Mouse (Mus musculus) E14TG2a.4 (cell line): ENCODE results near the gene Lgmn.

Source experiments
- H3K27me3 ChIP-seq: 2 replicates; pipeline ENCODE4 v1.6.1; 2014; ENCODE audit warnings: low read length, control low read depth; ENCODE audit not compliant: insufficient read depth
- H3K36me3 ChIP-seq: 2 replicates; pipeline ENCODE4 v1.6.1; 2014; ENCODE audit warnings: low read length, control low read depth; ENCODE audit not compliant: insufficient read depth
- H3K4me1 ChIP-seq: replicated peaks from 2 replicates; pipeline ENCODE4 v1.6.1; 2014; ENCODE audit warnings: low read depth, low read length, control low read depth
- H3K4me3 ChIP-seq: replicated peaks from 2 replicates; pipeline ENCODE4 v1.5.1; 2014; ENCODE audit warnings: mild to moderate bottlenecking, low read length
- H3K9me3 ChIP-seq: 2 replicates; pipeline ENCODE4 v1.6.1; 2014; ENCODE audit warnings: low read length, control low read depth
- CTCF ChIP-seq: conservative IDR thresholded peaks from 2 replicates; pipeline ENCODE4 v1.5.1; 2014; ENCODE audit warnings: low read length
- NANOG ChIP-seq: IDR thresholded peaks from 2 replicates; pipeline ENCODE4 v1.6.1; 2014; ENCODE audit warnings: borderline replicate concordance, low read length, mixed read lengths
- POU5F1 ChIP-seq: IDR thresholded peaks from 2 replicates; pipeline ENCODE4 v1.6.1; 2014; ENCODE audit warnings: low read length, borderline replicate concordance

Lgmn gene

DNA sequence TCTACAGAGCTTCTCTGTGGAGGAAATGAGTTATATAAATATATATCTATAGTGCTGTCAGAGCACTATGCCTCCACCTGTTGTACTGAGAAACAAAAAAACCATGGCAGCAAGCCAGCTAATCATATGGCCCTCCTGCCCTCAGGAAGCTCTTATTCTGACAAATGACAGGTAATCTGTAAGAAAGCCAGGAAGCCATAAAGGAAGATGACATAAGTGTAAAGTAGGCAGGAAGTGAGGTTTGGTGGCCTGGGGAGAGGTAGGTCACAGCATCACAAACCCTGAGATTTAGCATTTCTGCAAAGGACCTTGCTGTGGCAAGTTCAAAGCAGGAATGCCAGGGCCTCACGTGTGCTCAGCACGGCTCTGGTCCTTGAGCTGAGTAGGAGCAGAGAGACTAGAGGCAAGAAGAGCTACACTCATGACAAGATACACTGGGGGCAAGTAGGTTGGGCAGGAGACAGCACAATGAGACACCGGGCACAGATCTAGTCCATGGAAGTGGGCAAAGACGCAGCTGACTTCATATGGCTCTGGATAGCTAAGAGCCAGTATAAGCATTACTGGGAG, 68.6 kb downstream of the Lgmn start:
- Histone ChIP-seq H3K9me3 (no peaks in the 10 kb centered on the region), H3K4me3 (no peak overlapping the region), H3K27me3 (peaks cover 15% of the 10 kb centered on the region), H3K4me1 (peaks cover 21% of the 10 kb centered on the region), H3K36me3 (no peaks in the 10 kb centered on the region)
- TF ChIP-seq NANOG (no peak), CTCF (no peak), POU5F1 (no peak)

- Histone ChIP-seq H3K36me3 (no peaks in the 10 kb centered on the region), H3K9me3 (no peaks in the 10 kb centered on the region), H3K27me3 (peaks cover 20% of the 10 kb centered on the region), H3K4me3 (peak overlapping the region; percentile 51), H3K4me1 (peaks cover 21% of the 10 kb centered on the region)
- TF ChIP-seq CTCF, result no peak
- no peak for TF ChIP-seq POU5F1
- no peak for TF ChIP-seq NANOG
Observed at GRCm38 (mm10) chr12:102369488-102370235, 70.0 kb downstream of the Lgmn start.

GRCm38 (mm10) chr12:102368556-102368955, 71.1 kb downstream of the Lgmn start:
- no peaks in the 10 kb centered on the region for H3K36me3 ChIP-seq
- H3K9me3 ChIP-seq, result no peaks in the 10 kb centered on the region
- TF ChIP-seq CTCF, result no peak
- no peak for TF ChIP-seq POU5F1
- no peak for TF ChIP-seq NANOG
- H3K27me3 ChIP-seq, result peaks cover 20% of the 10 kb centered on the region
- peak overlapping the region; percentile 51 for H3K4me3 ChIP-seq
- peaks cover 21% of the 10 kb centered on the region for H3K4me1 ChIP-seq

- TF ChIP-seq CTCF (no peak), POU5F1 (no peak), NANOG (no peak)
- Histone ChIP-seq H3K27me3 (peaks cover 20% of the 10 kb centered on the region), H3K36me3 (no peaks in the 10 kb centered on the region), H3K9me3 (no peaks in the 10 kb centered on the region), H3K4me3 (peak overlapping the region; percentile 51), H3K4me1 (peaks cover 21% of the 10 kb centered on the region)
Observed at GRCm38 (mm10) chr12:102368066-102368465, 71.5 kb downstream of the Lgmn start.

GRCm38 (mm10) chr12:102367075-102367474, 72.5 kb downstream of the Lgmn start:
- Histone ChIP-seq H3K9me3 (no peaks in the 10 kb centered on the region), H3K4me1 (peaks cover 21% of the 10 kb centered on the region)
- no peak for TF ChIP-seq NANOG
- no peak for TF ChIP-seq POU5F1

DNA sequence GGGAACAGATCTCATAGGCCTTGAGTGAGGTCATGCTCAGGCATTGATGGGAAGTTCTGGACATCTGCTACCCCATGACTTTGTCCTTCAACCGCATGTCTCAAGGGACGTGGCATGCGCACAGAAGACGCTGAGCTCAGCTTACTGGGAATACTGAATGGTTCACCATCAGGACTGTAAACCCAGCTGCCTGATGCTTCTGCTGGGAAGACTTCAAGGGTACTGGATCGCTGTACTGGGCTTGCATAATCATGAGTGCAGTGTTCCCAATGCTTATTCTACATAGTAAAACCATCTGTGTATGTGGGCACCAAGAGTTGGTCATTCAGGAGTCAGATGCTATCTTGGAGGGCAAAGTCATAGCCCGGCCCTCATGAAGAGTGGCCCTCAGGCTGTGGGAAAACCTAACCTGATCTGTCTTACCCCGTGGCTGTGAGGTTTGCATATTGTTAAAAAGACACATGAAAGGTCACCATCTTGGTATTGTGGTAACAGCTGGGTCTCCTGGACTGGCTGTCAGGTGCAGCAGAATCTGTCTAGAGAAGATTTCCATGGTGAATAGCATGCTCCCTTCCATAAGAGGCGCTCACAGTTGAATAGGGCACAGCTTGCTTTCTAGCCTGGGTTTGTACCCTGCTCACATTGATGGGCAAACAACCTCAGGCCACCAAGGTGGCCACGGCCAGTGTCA, 73.3 kb downstream of the Lgmn start:
- TF ChIP-seq CTCF (no peak), NANOG (no peak), POU5F1 (no peak)
- Histone ChIP-seq H3K4me3 (no peak overlapping the region), H3K27me3 (peaks cover 20% of the 10 kb centered on the region), H3K4me1 (peaks cover 21% of the 10 kb centered on the region), H3K36me3 (no peaks in the 10 kb centered on the region), H3K9me3 (no peaks in the 10 kb centered on the region)

More at GRCm38 (mm10) chr12:102367075-102367474, 72.5 kb downstream of the Lgmn start:
- Histone ChIP-seq H3K27me3 (peaks cover 20% of the 10 kb centered on the region), H3K36me3 (no peaks in the 10 kb centered on the region), H3K4me3 (no peak overlapping the region)

DNA sequence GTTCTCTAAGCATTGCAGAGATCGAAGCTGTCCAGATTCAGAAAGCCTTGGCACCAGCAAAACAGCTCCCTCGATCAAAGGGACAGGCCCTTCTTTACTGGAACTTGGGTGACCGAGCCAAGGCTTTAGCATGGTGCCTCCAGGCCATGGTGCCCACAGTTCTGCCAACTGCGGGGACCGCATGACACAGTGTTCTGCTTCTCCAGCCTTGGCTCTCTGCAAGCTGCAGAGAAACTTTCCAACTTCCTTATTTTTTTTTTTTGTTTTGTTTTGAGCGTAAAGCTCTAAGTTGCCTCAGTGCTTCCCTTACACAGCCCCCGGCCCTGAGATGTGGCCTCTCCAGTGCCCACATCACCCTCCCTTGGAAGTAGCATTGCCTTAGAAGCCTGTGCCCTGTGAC, 74.6 kb downstream of the Lgmn start:
- H3K4me3 ChIP-seq, result no peak overlapping the region
- no peaks in the 10 kb centered on the region for H3K36me3 ChIP-seq
- peaks cover 20% of the 10 kb centered on the region for H3K27me3 ChIP-seq
- TF ChIP-seq CTCF, result no peak
- no peak for TF ChIP-seq NANOG
- TF ChIP-seq POU5F1, result no peak
- H3K4me1 ChIP-seq, result peaks cover 21% of the 10 kb centered on the region
- H3K9me3 ChIP-seq, result no peaks in the 10 kb centered on the region

DNA sequence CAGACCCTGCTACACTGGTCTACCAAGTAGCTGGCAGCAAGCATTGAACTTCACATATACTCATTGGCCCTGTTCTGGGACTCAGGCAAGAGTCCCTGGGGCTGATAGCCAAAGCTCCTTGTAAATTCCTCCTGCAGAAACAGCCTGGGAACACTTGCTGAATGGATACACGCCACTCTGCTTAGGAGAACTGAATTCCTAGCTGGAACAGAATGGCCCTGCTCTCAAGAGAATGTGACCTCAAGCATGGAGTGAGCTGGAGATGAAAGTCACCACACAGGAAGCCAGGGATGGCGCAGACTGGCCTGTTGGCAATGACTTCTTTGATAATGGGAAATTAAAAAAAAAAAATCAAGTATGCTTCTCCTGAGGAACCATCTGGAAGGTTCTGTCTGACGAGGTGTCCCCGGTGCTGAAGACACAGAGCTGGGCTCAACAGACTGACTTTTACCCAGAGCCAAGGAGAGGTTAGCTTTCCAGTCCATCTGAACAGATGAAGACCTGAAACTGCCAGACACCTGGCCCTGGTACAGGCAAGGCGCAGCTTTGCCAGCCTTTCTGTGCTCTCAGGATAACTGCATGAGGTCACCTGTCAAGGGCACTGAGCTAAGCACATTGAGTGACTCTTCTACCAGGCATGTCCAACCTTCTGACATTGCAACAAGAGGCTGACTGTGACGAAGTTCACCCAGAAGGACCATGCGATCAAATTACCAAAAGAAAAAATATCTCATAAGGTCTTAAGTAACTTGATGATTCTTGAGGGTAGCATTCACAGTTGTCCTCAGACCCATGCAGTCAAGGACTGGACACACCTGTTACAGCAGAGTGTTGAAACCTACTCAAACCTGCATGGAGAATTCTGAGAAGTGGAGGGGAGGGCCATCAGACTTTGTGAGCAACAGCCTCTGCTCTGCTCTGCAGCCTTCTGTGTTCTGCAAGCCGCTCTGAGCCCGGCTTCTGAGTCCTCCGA, 78.1 kb downstream of the Lgmn start:
- Histone ChIP-seq H3K27me3 (peaks cover 5% of the 10 kb centered on the region; the same call in 1 of the 2 replicates), H3K4me3 (no peak overlapping the region), H3K9me3 (peaks cover 4% of the 10 kb centered on the region; the same call in 1 of the 2 replicates), H3K4me1 (no peaks in the 10 kb centered on the region), H3K36me3 (no peaks in the 10 kb centered on the region)
- TF ChIP-seq NANOG (no peak), CTCF (no peak), POU5F1 (no peak)
